Mouse (Mus musculus) G1E (cell line): Measurements from ENCODE around the gene Enpp5.

Experiments
- CTCF ChIP-seq: IDR thresholded peaks from 2 replicates; pipeline ENCODE4 v1.5.1; 2012; ENCODE audit warnings: low read depth, low read length, inconsistent platforms, mixed read lengths
- GATA1 ChIP-seq: IDR thresholded peaks from 2 replicates; pipeline ENCODE4 v1.6.1; 2012; ENCODE audit warnings: borderline replicate concordance, low read length, inconsistent platforms, mixed read lengths
- GATA2 ChIP-seq: IDR thresholded peaks from 2 replicates; pipeline ENCODE4 v1.6.1; 2012; ENCODE audit warnings: low read depth, low read length, inconsistent platforms, borderline replicate concordance
- POLR2AphosphoS5 ChIP-seq: IDR thresholded peaks from 2 replicates; pipeline ENCODE4 v1.6.1; 2012; ENCODE audit warnings: low read depth, low read length, inconsistent platforms; ENCODE audit not compliant: insufficient replicate concordance
- TAL1 ChIP-seq: conservative IDR thresholded peaks from 2 replicates; pipeline ENCODE4 v1.6.1; 2012; ENCODE audit warnings: low read depth, low read length, inconsistent platforms, mixed read lengths

DNA sequence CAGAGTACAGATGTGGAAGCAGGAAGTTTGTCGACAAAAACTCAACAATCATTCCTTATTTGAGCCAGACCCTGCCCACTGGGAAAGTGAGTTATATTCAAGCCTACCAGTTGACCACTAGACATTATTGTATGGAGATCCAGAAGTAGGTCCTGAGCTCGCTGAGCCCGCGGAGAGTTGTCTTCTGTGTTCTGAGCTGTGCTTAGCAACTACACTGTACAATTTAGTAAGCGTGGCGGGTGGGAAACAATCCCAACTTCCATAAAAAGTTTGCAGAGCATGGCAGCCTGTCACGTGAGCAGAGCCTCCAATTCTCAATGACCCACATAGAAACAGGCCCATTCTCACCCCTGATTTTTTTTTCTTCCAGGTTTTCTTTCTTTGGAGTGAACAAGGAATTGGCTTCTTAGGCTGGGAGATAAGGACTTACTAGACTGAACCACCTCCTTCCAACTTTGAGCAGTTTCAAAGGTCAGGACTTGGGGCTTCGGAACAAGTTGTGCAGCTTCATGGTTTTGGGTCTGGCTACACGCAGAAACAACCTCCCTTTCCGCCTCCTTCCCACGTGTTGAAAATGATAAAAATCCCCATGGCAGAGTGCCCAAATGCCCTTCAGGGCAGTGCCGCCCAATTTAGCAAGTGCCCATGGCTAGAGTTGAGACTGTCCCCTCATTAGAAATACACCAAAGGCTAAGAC is 1.3 kb upstream of the Enpp5 start:
- TF ChIP-seq CTCF, result no peak
- TF ChIP-seq POLR2AphosphoS5, result no peak
- TF ChIP-seq TAL1, result no peak
- TF ChIP-seq GATA1, result no peak
- no peak for TF ChIP-seq GATA2
